Mouse (Mus musculus) forebrain, embryonic 14.5 days (tissue): Measurements from ENCODE around the gene Hebp2. TPM values are rescaled to one million over a fixed set of nuclear protein-coding genes. Genes with fewer than 3 reads are reported as not detected.

Source experiments
- ATAC-seq: fragments of 200-750 bp; cut with Nextera tagmentation; 2 replicates; pipeline ENCODE4 v1.8.0; 2017; ENCODE audit warnings: mild to moderate bottlenecking, moderate library complexity
- DNase-seq: peaks from one replicate; pipeline ENCODE4 v3.0.0-alpha.2; 2015; ENCODE audit warnings: low spot score
- H3K27ac ChIP-seq: fragments of 300-500 bp; sonication (generic); 2 replicates; pipeline ENCODE4 v1.5.1; 2014; ENCODE audit warnings: low read depth, mild to moderate bottlenecking, control low read depth, low read length, moderate library complexity
- H3K27me3 ChIP-seq: fragments of 300-500 bp; sonication (generic); replicated peaks from 2 replicates; pipeline ENCODE4 v1.6.1; 2014; ENCODE audit warnings: low read length, control low read depth, mixed read lengths; ENCODE audit not compliant: control insufficient read depth, insufficient read depth
- H3K36me3 ChIP-seq: fragments of 300-500 bp; sonication (generic); 2 replicates; pipeline ENCODE4 v1.6.1; 2014; ENCODE audit warnings: low read length, control low read depth; ENCODE audit not compliant: control insufficient read depth, insufficient read depth
- H3K4me1 ChIP-seq: fragments of 300-500 bp; sonication (generic); 2 replicates; pipeline ENCODE4 v1.6.1; 2014; ENCODE audit warnings: antibody characterized with exemption, low read length, control low read depth; ENCODE audit not compliant: control insufficient read depth, insufficient read depth
- H3K4me2 ChIP-seq: fragments of 300-500 bp; sonication (generic); 2 replicates; pipeline ENCODE4 v1.6.1; 2014; ENCODE audit warnings: mild to moderate bottlenecking, control low read depth, low read length
- H3K4me3 ChIP-seq: fragments of 300-500 bp; sonication (generic); 2 replicates; pipeline ENCODE4 v1.5.1; 2014; ENCODE audit warnings: low read depth, low read length, control low read depth
- H3K9ac ChIP-seq: fragments of 300-500 bp; sonication (generic); 2 replicates; pipeline ENCODE4 v1.6.1; 2014; ENCODE audit warnings: mild to moderate bottlenecking, low read length, control low read depth, moderate library complexity
- H3K9me3 ChIP-seq: fragments of 300-500 bp; sonication (generic); replicated peaks from 2 replicates; pipeline ENCODE4 v1.6.1; 2016; ENCODE audit warnings: low read length, control low read depth, mixed read lengths; ENCODE audit not compliant: control insufficient read depth
- WGBS: fragments of 180-500 bp; shearing (Covaris S2); extraction: QIAGEN DNeasy Blood & Tissue Kit; methylation state at CpG from one replicate; pipeline ENCODE4 v1.1.7; 2014; 5-methylcytosine and 5-hydroxymethylcytosine counted together
- polyA plus RNA-seq: library from polyadenylated mRNA; unstranded; fragments of >200 nt; fragmentation: Nextera tagmentation; extraction: Ambion mirVana; gene quantifications from 2 replicates; pipeline ENCODE4 v1.2.1, GENCODE M21; 2014

Gene Hebp2
- polyA plus RNA-seq, 1 experiment from 2014 or later, result 7.7 TPM

DNA sequence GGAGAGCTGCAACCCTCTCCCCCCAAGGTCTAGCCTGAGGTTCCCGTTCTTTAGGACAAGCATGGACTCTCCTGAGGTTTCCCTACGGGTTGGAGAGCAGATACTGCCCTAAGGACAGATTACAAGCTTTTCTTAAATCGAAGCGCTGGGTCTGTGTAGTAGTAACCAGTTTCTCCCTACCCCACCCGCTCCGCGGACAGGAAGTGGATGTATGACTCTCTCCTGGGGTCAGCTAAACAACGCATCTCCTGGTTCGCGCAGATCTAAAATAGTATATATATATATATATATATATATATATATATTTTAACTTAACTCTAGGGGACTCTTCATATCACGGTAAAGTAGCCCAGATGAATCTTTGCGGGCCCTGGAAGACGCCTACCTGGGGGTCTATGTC lies 567 bp downstream of the Hebp2 start:
- Histone ChIP-seq H3K9ac (peak overlapping the region; percentile 75), H3K9me3 (no peaks in the 10 kb centered on the region), H3K4me2 (peak overlapping the region; percentile 90), H3K27ac (no peak overlapping the region), H3K36me3 (no peaks in the 10 kb centered on the region), H3K27me3 (no peaks in the 10 kb centered on the region), H3K4me1 (peaks cover 4% of the 10 kb centered on the region; the same call in 1 of the 2 replicates), H3K4me3 (peak overlapping the region; percentile 50)
- WGBS, result 8% methylated on average over 13 of the region's 13 CpGs
- DNase-seq (no peak), ATAC-seq (peak; percentile 9; the same call in 1 of the 2 replicates)

GRCm38 (mm10) chr10:18536889-18537288 lies 9.0 kb downstream of the Hebp2 start:
- no peak overlapping the region for H3K4me3 ChIP-seq
- no peaks in the 10 kb centered on the region for H3K27me3 ChIP-seq
- H3K9ac ChIP-seq, result no peak overlapping the region
- 90% methylated on average over 2 of the region's 2 CpGs for WGBS
- no peak for DNase-seq
- H3K4me2 ChIP-seq, result no peak overlapping the region
- ATAC-seq, result no peak
- no peak overlapping the region for H3K27ac ChIP-seq
- H3K36me3 ChIP-seq, result peaks cover 10% of the 10 kb centered on the region
- H3K4me1 ChIP-seq, result no peaks in the 10 kb centered on the region
- H3K9me3 ChIP-seq, result no peaks in the 10 kb centered on the region

DNA sequence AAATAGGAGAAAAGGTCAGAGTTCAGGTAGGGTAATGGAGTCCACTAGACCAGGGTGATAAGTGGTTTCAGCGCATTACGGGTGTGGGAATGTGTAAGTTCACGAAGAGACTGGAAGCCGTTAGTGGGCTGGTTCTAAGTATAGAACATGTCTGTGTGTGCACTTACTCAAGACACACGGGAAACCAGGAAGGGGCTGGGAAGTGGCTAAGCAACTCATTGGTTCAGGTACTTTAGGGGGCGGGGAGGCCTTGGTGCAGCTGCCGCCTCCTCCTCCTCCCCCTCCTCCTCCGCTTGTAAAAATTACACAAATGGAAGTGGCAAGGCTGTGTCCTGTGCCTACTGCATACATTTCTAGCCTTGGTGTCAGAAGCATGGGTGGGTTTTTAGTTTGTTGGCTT lies 13.6 kb downstream of the Hebp2 start:
- Histone ChIP-seq H3K9me3 (no peaks in the 10 kb centered on the region), H3K4me1 (peaks cover 6% of the 10 kb centered on the region; the same call in 1 of the 2 replicates), H3K36me3 (peaks cover 19% of the 10 kb centered on the region), H3K27me3 (no peaks in the 10 kb centered on the region), H3K4me2 (no peak overlapping the region), H3K9ac (no peak overlapping the region), H3K4me3 (no peak overlapping the region), H3K27ac (no peak overlapping the region)
- ATAC-seq (no peak), DNase-seq (no peak)
- 67% methylated on average over 8 of the region's 8 CpGs for WGBS

- ATAC-seq (peak; percentile 22; the same call in 1 of the 2 replicates), DNase-seq (peak; percentile 65)
- H3K9me3 ChIP-seq, result no peaks in the 10 kb centered on the region
- H3K4me2 ChIP-seq, result no peak overlapping the region
- H3K4me3 ChIP-seq, result no peak overlapping the region
- H3K27ac ChIP-seq, result no peak overlapping the region
- H3K9ac ChIP-seq, result no peak overlapping the region
- H3K27me3 ChIP-seq, result no peaks in the 10 kb centered on the region
- peaks cover 22% of the 10 kb centered on the region for H3K36me3 ChIP-seq
- H3K4me1 ChIP-seq, result peaks cover 16% of the 10 kb centered on the region; the same call in 1 of the 2 replicates
- 64% methylated on average over 4 of the region's 4 CpGs for WGBS
Measured at GRCm38 (mm10) chr10:18530161-18530560, 15.7 kb downstream of the Hebp2 start.

GRCm38 (mm10) chr10:18529177-18529576 lies 16.7 kb downstream of the Hebp2 start:
- ATAC-seq (no peak), DNase-seq (no peak)
- 77% methylated on average over 4 of the region's 4 CpGs for WGBS
- Histone ChIP-seq H3K27me3 (no peaks in the 10 kb centered on the region), H3K4me3 (no peak overlapping the region), H3K9ac (no peak overlapping the region), H3K9me3 (no peaks in the 10 kb centered on the region), H3K4me2 (no peak overlapping the region), H3K36me3 (peaks cover 31% of the 10 kb centered on the region), H3K4me1 (peaks cover 17% of the 10 kb centered on the region; the same call in 1 of the 2 replicates), H3K27ac (no peak overlapping the region)

DNA sequence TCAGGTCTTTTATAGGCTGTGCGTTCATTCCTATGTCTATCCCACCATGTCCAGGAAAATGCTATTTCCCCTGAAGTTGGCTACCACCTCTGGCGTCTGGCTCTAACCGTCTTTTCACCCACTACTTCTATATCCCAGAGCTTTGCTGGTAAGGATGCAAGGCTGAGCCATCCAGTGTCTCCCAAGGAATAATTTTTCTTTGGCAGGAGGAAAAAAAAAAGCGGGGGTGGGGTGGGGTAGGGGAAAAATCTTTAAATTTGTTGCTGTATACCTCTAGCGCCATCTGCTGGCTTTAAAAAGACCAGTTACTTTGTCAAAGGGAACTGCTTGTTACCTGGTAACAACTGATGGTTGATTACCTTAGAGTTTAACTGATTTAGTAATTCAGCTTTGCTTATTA lies 17.4 kb downstream of the Hebp2 start:
- Histone ChIP-seq H3K27ac (no peak overlapping the region; the same call in 1 of the 2 replicates), H3K9ac (no peak overlapping the region), H3K4me2 (no peak overlapping the region), H3K36me3 (peaks cover 37% of the 10 kb centered on the region), H3K27me3 (no peaks in the 10 kb centered on the region), H3K4me3 (no peak overlapping the region), H3K4me1 (peaks cover 17% of the 10 kb centered on the region; the same call in 1 of the 2 replicates), H3K9me3 (no peaks in the 10 kb centered on the region)
- 52% methylated on average over 4 of the region's 5 CpGs for WGBS
- DNase-seq (peak; percentile 80), ATAC-seq (0 out of 2 replicates have a peak, but pooled peaks have one; percentile 10)

- H3K4me1 ChIP-seq, result peaks cover 17% of the 10 kb centered on the region; the same call in 1 of the 2 replicates
- no peaks in the 10 kb centered on the region for H3K27me3 ChIP-seq
- DNase-seq (peak; percentile 69), ATAC-seq (peak; percentile 65)
- no peaks in the 10 kb centered on the region for H3K9me3 ChIP-seq
- no peak overlapping the region for H3K27ac ChIP-seq
- no peak overlapping the region for H3K4me3 ChIP-seq
- H3K9ac ChIP-seq, result no peak overlapping the region
- peaks cover 32% of the 10 kb centered on the region for H3K36me3 ChIP-seq
- WGBS, result 37% methylated on average over 7 of the region's 7 CpGs
- no peak overlapping the region for H3K4me2 ChIP-seq
Measured at GRCm38 (mm10) chr10:18527766-18528165, 18.1 kb downstream of the Hebp2 start.

GRCm38 (mm10) chr10:18526851-18527675 lies 18.8 kb downstream of the Hebp2 start:
- no peaks in the 10 kb centered on the region for H3K9me3 ChIP-seq
- no peak overlapping the region for H3K4me2 ChIP-seq
- DNase-seq, result peak; percentile 39
- peak overlapping the region; percentile 61; the same call in 1 of the 2 replicates for H3K27ac ChIP-seq
- ATAC-seq, result 0 out of 2 replicates have a peak, but pooled peaks have one; percentile 4
- peaks cover 17% of the 10 kb centered on the region; the same call in 1 of the 2 replicates for H3K4me1 ChIP-seq
- no peaks in the 10 kb centered on the region for H3K27me3 ChIP-seq
- no peak overlapping the region; the same call in 1 of the 2 replicates for H3K9ac ChIP-seq
- H3K36me3 ChIP-seq, result peaks cover 29% of the 10 kb centered on the region
- 48% methylated on average over 20 of the region's 20 CpGs for WGBS
- H3K4me3 ChIP-seq, result no peak overlapping the region
